Mouse (Mus musculus) bone marrow, adult 2 months (tissue): ENCODE results near the gene Gm20721.

Experiments
- CTCF ChIP-seq: fragments of 200-500 bp; IDR thresholded peaks from 2 replicates; pipeline ENCODE4 v1.5.1; 2011; ENCODE audit warnings: low read length, control low read depth; ENCODE audit not compliant: control insufficient read depth, insufficient read depth
- POLR2A ChIP-seq: fragments of 200-500 bp; IDR thresholded peaks from 2 replicates; pipeline ENCODE4 v1.6.1; 2011; ENCODE audit warnings: low read depth, mild to moderate bottlenecking, control low read depth, low read length, borderline replicate concordance; ENCODE audit not compliant: control insufficient read depth

- TF ChIP-seq CTCF (no peak), POLR2A (no peak)
These were observed 6.8 kb downstream of the Gm20721 start for GRCm38 (mm10) chr2:174339701-174340100.
